Mouse (Mus musculus) lung, postnatal 25 days (tissue): ENCODE results near the gene Olfr809.

Source experiments
- DNase-seq: peaks from one replicate; pipeline ENCODE4 v3.0.0; 2022; ENCODE audit warnings: low spot score

Olfr809 gene

GRCm38 (mm10) chr10:129774338-129774737 lies at the start of gene Olfr809:
Gene Olfr809 (plus strand): TSS chr10:129774638.
- DNase-seq = no peak

DNA sequence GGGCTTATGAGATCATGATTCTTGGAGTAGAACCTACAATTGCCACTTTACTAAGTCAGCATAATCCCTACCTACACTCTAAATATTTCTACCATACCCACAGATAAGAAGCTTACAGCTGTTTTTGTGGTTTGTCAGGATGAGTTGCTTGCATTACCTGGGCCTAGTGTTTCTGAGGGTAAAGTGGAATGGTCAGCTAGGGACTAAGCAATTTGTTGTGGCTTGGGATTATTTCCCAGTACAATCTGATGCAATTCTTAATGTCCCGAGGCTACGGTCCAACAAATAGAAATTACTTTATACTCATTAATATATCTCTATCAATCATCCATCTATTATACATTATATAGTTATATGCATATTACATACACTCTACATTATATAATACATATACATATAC lies 45.2 kb upstream of the Olfr809 start, which contains the start of gene Olfr805:
Gene Olfr805 (minus strand): TSS at position 101 of the 400 bp plus-strand sequence.
- no peak for DNase-seq

GRCm38 (mm10) chr10:129741821-129742220 lies 32.6 kb upstream of the Olfr809 start, which contains the start of gene Olfr806:
Gene Olfr806 (minus strand): TSS chr10:129741921.
- DNase-seq = no peak

DNA sequence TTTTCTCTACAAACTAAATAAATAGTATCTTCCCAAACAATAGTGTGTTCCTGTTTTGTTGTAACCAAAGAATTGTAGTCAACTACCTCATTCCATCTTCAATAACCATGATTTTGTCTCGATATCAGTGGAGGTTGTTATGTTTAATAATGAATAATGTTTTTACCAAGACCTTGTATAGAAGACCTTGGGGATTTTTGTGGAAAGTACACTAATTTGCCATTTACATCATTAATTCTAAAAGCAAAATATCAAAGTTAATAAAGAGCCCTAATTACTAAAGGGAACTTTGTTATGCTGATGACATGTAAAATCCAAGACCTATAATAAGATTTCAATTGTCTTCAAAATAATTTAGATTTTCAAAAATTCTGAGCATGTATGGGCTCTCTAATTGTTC lies 16.7 kb upstream of the Olfr809 start, which contains the start of gene Olfr807:
Gene Olfr807 (minus strand): TSS at position 101 of the 400 bp plus-strand sequence.
- DNase-seq = no peak

GRCm38 (mm10) chr10:129765182-129765581 lies 9.3 kb upstream of the Olfr809 start, which contains the start of gene Olfr808:
Gene Olfr808 (plus strand): TSS chr10:129765482.
- DNase-seq = no peak

- no peak for DNase-seq
These were observed 3.7 kb downstream of the Olfr809 start for GRCm38 (mm10) chr10:129778123-129778522.

DNA sequence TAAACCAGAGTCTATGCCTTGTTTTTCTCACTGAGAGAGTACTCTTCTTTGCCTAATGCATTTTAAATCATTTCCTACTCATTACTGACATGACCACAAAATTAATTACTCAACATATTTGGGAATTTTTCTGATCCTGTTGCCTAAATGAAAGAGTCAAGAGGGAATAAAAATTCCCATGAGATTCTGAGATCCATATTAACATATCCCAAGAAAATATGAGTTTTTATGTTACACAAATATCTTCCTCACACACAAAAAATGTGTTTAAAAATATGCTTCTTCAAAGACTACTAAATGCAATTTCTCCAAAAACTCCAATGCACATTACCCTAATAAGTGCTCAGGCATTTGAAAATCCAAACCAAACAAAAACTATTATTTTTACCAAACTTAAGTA lies 20.4 kb downstream of the Olfr809 start, which contains the start of gene Olfr810:
Gene Olfr810 (minus strand): TSS at position 101 of the 400 bp plus-strand sequence.
- no peak for DNase-seq

DNA sequence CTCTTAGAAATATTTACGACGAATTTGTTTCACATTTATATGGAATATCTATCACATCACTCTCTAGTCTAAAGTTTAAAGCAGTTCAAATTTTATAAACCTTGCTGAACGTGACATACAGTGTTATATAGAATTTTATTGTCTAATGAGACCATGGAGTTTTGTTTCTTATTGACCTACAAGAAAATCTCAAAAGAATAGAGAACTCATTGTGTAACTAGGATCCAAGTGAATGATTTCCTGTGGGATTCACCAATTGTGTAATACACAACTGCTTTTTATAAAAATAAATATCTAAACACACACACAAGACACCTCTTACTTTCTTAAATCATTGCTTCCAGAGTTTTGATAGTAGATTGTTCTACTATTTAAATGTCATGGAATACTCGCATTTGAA lies 29.9 kb downstream of the Olfr809 start, which contains the start of gene Olfr811:
Gene Olfr811 (minus strand): TSS at position 101 of the 400 bp plus-strand sequence.
- no peak for DNase-seq
